Mouse (Mus musculus): ENCODE results near the gene Gli2.

Gli2 gene

DNA sequence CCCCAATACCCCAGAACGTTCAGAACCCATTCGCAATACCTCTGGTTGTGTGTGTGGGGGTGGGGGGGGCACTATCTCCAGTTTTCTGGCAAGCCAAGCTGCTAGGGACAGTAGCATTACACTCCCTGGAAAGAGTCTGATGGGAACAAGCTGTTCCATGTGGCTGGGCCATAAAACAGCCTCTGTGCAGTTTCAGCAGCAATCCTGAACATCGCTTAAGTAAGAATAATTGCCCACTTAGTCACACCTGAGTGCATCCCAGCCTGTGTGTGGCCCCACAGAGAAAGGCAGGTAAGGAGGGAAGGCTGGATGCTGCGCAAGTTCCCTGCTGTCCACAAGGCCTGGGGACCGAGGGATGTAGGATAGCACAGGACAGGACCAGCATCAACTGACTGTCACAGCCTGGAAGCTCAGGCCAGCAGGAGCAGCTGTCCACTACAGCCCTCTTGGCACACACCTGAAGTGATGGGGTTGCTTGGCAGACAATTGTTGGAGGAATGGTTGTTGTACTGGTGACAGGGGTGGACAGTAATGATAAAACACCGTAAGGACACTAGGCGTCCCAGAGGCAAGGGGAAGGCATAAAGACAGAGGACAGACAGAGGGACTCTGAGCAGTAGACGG lies 58.8 kb downstream of the Gli2 start:
- DNase-seq (ENCODE audit: low spot score in 2 of 2): no peak

DNA sequence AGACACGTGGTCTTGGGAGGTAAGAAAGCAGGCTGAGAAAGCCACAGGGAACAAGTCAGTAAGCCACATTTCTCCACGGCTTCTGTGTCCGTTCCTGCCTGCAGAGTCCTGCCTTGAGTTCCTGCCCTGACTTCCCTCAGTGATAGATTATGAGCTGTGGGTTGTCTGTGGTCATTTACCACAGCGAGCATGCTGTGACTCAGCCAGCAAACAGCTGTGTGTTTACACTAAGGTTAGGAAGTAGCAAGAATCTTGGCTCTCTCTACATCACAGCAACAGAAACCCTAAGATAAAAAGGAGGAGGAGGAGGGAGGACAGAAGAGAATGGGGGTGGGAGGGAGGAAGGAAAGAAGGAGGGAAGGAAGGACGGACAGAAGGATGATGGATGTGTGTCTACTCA lies 59.6 kb downstream of the Gli2 start:
- no peak for DNase-seq (ENCODE audit: low spot score in 2 of 2)

DNA sequence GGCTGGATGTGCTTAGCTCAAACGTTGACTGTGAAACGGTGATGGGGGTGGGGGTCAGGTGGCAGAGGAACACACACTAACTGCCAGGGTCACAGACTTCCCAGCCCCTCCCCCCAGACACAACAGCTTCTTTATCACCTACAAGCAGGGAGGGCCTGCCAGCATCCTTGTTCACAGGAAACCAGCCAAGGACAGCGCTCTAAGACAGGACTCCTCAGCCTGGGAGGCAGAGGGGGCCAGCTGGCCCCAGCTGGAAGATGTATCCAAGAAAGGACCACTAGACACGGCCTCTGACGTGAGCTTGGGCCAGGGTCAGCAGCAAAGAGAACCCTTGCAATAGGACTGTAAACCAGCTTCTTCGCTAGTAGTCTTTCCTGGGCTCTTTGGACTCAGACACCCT lies 65.1 kb downstream of the Gli2 start:
- DNase-seq (ENCODE audit: low spot score in 2 of 2): no peak

DNA sequence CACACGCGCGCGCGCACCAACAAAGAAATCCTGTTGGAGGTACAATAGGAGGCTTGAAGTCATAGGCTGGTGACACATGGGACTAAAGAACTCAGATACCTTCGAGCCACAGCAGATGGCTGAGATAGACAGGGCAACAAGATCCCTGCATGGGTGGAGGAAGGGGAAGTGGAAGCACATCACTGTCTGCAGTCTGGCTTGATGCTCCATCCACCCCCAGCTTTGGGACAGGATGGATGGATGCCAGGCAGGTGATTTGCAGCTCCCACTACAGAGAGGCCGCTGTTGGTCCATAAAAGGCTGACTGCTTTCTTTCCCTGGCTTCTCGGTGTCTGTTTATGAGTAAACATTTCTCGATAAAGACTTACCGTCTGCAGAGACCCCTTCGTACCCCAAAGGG lies 65.9 kb downstream of the Gli2 start:
- DNase-seq (ENCODE audit: low spot score in 2 of 2): no peak

DNA sequence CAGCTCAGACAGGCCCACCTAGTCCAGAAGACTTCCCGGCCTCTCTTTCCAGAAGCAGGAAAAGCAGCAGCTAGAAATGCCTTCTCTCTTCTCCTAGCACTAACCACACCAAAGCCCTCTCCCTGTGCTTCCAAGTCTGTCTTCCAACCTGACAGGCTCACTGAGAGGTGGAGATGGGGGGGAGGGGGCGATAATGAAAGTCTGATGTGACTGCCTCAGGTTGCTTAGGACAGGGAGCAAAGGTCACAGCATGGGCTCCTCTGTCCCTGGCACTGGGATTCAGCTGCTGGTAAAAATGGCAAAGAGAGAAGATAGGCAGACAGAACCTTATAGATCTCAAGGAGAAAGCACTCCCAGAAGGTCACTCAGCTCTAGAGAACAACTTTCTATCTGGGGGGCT lies 70.0 kb downstream of the Gli2 start:
- no peak for DNase-seq (ENCODE audit: low spot score in 2 of 2)

DNA sequence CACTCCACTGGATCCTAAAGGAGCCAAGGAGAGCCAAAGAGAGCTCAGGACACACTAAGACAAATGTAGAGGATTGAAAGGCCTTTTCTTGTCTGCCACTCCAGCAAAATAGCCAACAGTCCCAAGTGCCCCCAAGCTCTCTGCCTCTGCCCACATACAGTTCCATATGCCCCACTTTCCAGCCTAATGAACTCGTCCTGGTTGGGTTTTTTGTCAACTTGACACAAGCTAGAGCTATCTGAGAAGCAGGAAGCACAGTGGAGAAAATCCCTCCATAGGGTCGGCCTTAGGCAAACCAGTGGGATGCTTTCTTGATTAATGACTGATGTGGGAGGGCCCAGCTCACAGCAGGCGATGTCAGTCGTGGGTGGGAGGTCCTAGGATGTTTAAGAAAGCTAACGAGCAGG lies 70.6 kb downstream of the Gli2 start:
- no peak for DNase-seq (ENCODE audit: low spot score in 2 of 2)

DNA sequence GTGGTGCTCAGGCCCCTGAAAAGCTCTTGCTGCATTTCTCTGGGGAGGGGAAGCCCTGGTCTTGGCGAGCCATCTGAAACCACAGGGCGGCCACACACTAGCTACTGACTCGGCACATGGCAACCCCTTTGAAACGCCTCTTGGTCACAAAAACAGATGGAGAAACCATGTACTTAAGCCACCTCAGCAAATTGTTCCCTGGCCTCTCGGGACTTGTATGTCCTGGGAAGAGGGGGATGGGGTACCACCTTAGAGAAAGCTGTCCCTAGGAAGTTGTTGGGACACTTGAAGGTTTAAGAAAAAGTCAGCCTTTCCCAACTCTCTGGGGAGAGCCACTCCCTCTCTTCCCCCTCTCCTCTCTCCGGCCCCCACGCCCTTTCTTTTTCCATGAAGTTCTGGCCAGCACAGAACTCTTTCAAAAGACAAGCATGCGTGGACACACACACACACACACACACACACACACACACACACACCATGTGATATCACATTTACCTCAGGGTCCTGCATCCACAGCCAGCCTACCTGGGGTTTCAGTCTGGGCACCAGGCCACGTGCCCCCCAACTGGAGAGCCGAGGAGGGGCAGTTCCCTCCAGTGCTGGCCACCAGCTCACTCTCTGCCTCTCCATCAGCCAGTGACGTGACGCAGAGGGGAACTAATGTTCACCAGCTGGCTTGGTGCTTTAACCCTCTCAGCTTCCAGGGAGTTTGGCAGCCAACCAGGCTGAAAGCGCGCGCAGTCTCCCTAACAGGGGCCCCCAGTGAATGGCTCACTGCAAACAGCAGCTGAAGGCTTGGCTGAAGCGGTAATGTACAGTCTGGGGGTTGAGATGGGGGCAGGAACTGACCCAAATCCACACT lies 71.2 kb downstream of the Gli2 start:
- peak; percentile 36 to 57 for DNase-seq (ENCODE audit: low spot score in 2 of 2)

DNA sequence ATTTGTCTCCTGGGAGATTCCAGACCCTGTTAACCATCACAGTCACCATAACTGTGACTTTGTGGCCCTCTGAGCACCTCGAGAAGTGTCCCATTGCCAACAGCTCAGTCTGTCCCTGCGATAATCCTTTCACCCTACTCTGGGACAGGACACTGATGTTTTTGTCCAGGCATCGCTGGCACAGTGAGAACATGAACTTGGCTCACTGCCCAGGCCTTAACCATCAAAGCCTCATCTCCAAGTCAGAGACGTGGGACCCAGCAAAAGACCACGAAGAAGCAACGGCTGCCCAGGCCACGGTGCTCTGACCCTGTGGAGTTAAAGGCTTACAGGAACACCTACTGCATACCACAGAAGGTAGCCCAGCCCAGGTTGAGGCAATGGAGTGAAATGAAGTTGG lies 72.8 kb downstream of the Gli2 start:
- no peak for DNase-seq (ENCODE audit: low spot score in 2 of 2)

DNA sequence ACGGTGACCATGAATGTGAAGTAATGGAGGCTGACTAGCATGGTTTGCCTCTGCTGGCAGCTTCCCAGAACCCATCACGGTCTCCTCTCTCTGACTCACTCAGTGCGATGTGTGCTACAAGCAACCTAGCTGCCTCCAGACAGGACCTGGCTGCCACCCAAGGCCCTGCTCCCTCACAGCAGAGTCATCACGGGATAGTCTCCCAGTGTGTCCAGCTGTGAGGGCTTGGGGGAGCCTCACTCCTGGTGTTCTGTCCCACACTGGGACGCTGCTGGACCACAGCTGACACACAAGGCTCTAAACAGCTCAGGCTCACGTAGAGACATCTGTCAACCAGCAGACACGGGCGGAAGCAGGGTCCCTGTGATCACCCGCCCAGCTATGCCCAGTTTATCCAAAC lies 76.8 kb downstream of the Gli2 start:
- peak; percentile 32 to 36 for DNase-seq (ENCODE audit: low spot score in 2 of 2)

DNA sequence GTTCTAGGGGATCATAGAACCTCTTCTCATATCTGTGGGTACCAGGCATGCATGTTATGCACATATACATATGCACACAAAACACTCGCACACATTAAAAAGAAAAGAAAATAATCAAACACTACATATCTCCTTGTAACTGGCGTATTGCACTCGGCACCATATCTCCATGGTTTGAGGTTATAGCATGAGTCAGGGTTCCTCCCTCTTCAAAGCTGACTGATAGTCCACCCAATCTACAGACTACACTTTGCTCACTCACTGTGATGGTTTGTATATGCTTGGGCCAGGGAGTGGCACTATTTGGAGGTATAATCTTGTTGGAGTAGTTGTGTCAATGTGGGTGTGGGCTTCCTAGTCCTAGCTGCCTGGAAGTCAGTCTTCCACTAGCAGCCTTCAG lies 78.0 kb downstream of the Gli2 start:
- DNase-seq (ENCODE audit: low spot score in 2 of 2): no peak

DNA sequence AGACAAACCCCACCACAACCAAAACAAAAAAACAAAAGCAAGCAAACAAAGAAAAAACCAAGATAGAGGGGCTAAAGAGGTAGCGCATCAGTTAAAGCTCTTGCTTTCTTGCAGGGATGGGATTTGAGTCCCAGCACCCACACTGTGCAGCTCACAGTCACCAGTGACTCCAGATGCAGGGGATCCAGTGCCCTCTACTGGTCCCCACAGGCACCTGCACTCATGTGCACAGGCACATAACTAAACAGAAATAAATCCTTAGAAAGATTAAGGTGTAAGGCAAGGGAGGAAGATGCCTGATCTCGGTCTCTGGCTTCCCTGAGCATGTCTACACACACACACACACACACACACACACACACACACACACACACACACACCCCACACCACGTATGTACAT lies 83.4 kb downstream of the Gli2 start:
- DNase-seq (ENCODE audit: low spot score in 2 of 2): no peak

DNA sequence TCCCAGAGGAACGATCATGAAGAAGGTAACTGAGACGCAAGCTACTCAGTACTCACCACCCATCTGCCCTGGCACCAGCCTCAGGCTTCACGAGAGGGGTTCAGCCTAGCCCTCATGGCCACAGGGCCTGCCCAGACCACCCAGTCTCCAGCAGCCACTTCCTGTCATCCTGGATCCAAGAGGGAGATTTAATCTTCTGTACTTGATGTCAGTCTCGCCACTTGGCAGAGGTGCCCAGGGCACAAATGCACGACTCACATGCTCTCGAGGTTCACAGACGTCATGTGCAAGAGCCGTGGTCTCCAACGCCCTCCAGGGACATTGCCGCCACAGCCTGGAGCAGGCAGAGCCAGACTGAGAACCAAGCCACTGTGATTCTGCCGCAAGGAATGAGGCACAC lies 84.0 kb downstream of the Gli2 start:
- DNase-seq (ENCODE audit: low spot score in 2 of 2): no peak

DNA sequence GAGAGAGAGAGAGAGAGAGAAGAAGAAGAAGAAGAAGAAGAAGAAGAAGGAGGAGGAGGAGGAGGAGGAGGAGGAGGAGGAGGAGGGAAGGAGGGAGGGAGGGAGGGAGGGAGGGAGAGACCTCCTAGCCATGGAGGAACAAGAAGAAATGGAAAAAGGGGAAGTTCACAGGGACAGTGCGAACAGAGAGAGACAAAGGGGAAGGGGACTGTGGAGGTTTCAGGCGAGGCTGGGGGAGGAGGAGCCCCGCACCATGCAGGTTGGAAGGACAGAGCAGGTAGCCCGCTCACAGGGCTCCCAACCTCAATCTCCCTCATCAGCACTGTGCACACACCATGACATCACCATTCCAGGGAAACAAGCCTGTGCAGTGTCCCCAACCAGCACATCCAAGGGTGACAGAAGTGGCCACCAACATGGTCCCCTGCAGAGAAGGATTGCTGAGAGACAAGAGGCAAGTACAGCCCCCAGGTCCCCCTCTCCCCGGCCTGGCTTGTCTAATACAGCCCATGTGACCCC lies 84.7 kb downstream of the Gli2 start:
- no peak for DNase-seq (ENCODE audit: low spot score in 2 of 2)

DNA sequence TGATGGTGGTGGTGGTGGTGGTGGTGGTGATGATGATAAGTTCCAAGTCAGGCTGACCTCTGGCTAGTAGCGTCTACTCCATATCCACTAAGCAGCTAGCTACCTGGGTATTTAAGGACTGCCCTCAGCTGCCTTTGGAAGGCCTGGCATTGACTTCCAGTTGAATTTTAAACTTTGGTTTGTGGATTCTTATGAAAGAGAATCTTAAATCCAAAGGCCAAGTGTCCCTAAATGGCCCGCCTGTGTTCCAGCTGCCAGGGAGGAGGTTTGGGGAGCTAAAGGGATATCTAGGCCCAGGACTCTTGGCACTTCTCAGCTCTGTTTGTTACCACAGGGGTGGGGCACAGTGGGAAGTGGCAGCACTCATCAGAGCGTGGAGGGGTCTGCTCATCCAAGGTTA lies 85.4 kb downstream of the Gli2 start:
- DNase-seq (ENCODE audit: low spot score in 2 of 2): no peak

DNA sequence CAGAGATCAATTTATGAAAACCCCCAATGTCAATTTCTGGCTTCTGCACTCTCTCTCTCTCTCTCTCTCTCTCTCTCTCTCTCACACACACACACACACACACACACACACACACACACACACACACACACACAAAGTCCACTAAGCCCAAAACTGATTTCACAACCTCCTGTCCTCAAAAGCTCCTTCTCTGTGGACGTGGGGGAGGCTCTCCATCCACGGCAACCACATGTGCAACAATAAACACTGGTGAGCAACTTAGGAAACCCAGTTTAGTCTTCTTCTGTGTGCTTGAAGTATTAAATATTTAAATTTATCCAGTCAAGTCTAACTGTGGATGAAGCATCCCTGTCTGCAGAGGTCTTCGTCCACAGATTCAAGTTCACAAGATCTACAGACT lies 86.1 kb downstream of the Gli2 start:
- no peak for DNase-seq (ENCODE audit: low spot score in 2 of 2)

DNA sequence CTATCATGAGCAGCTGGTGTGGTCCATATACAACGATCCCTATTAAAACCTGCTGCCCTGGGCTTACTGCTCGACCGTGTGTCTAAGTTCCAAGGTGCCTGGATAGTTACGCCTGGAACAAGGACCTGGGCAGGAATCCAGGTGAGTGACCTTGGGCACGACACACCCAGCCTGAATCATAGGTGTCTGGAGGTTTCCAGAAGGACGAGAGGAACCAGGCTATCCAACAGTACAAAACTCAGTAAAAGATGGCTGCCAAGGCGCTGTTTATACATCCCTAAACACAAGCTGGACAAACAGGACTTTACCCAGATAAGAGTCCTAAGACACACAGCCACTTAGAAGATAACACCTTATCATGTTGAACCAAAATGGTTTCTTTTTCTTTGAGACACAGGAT lies 94.8 kb downstream of the Gli2 start:
- no peak for DNase-seq (ENCODE audit: low spot score in 2 of 2)

DNA sequence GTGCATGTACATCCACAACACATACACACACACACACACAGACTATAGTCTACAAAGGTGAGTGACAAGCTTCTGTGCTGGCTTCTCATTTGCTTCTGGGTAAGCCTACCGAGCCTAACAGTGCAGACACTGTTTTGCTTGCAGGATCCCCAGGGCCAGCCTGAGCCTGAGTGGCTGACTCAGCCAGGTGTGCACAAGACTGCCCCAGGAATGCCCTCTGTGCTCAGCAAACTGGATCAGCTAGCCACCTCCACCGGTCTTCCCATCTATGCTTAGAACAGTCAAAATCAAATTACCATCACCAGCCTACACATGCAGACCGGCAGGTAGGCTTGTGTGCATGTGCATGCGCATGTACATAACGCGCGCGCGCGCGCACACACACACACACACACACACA lies 97.6 kb downstream of the Gli2 start:
- no peak for DNase-seq (ENCODE audit: low spot score in 2 of 2)

DNA sequence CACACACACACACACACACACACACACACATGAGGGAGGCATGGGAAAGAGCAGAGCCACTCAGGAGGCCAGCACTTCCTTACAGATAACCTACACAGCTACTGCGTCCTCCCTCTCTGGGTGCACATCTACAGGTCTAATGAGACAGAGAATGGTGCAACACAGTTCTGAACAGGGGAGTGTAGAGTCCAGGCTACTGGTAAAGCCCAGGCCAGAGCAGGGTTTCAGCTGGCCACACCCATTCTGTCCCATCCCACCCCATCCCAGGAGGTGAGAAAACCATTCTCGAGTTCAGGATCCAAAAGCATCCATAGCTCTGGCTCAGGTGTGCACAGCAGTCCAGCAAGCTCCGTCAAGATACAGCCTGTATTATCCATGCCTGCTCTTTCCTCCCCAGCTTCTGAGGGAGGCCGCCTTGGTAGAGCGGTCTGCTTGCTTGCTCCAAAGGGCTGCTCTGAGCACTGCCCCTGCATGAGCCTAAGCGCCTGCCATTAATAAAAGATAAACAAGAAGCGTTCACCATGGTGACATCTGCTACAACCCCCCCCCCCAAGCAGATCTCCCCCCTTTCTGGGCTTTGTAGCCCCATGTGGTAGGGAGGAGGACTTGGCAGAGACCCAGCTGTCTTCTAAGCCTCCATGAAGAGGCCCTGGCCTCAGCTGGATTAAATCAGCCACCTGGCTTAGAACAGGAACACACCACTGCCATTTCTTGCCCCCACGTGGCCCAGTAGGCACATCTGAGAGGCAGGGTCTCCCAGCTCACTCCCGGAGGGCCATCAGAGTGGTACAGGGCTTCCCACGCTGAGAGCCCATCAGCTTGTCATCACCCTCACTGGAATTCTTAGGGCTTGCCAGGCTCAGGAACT lies 98.8 kb downstream of the Gli2 start:
- peak; percentile 15 to 17 for DNase-seq (ENCODE audit: low spot score in 2 of 2)

DNA sequence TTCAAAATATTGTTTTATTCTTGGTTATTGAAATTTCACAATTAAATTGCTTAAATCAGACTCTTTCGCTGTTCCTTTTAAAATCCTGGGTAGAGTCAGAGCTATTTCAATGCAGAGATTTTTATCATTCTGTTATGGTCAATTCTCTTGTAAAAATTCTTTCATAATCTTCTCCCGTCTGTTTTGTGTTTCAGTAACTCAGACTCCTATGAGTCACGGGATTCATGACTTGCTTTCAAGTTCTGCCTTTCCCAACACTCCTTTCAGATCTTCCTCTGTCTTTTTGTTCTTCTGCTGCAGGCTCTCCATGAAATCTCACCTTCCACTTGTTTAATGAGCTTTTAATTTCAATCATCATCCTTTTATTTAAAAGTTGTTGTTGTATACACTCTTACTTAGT lies 100.4 kb downstream of the Gli2 start:
- DNase-seq (ENCODE audit: low spot score in 2 of 2): no peak

DNA sequence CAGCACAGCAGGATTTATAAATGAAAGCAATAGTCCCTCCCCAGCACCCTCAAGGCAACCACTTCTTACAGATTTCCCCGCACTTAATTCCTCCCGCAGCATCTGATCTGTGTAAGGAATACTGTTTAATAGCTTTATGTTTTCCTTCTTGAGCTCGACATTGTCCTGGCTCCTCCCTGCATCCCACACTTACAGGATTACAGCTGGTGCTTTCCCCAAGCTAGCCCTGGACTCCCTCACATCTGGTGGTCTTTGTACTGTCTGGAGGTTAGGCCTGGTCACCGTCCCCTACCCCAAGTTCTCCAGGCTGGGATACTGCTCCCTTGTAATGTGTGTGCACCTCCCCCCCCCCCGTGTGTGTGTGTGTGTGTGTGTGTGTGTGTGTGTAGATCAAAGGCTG lies 101.1 kb downstream of the Gli2 start:
- no peak for DNase-seq (ENCODE audit: low spot score in 2 of 2)

DNA sequence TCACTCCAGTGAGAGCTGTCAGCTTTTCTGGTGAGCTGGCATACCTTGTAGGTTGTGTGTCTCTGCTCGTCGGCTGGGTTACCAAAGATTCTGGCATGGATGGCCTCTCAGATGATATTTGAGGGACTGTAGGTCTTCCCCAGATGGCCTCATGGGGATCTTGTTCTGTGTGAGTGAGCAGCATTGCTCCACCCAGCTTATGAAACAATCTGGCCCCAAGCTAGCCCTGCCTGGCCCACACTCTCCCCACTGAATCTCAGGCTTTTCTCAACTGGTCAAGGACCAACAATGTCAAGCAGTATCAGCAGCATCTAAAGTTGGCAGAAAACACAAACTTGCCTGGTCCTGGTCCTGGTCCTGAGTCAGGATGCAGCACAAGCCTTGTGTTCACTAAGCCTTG lies 105.0 kb downstream of the Gli2 start:
- no peak for DNase-seq (ENCODE audit: low spot score in 2 of 2)

DNA sequence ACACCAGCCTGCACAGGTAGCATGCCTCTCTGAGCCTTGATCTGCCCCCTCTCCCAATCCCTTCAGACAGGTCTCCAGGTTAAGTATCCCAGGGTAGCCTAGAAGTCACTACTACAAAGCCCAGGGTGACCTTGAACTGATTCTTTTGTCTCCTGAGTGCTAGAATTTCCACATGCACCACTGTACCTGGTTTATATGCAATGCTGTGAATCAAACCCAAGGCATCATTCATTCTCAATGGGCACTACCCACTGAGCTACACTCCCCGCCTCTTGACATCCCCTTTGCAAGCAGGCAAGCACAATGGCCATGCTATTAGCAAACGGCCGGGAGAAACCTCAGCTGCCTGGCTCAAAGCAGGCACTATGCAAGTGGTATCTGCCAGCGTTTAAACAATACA lies 106.2 kb downstream of the Gli2 start:
- no peak for DNase-seq (ENCODE audit: low spot score in 2 of 2)

Data from frontal cortex, postnatal 10 days (tissue).